Mouse (Mus musculus): Measurements from ENCODE around the gene Adamts18.

Adamts18 gene

DNA sequence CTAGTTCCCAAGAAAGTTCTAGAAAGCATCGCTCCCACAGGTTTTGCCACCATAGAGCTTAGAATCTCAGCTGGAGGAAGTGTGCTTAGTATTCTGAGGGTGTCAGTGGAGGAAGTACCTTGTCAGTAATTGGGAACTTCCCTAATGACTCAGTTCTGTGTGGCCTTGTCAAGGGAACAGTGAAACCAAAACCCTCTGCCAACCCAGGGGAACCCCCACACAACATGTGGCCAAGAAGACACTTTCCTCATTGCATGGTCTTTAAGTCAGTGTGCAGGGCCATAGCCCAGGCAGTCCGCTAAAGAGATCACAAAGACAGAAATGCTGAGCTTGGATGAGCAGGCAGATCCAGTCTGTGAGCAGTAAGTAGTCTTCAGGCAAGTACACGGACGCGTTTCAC lies 192.4 kb downstream of the Adamts18 start:
- no peak for DNase-seq

DNA sequence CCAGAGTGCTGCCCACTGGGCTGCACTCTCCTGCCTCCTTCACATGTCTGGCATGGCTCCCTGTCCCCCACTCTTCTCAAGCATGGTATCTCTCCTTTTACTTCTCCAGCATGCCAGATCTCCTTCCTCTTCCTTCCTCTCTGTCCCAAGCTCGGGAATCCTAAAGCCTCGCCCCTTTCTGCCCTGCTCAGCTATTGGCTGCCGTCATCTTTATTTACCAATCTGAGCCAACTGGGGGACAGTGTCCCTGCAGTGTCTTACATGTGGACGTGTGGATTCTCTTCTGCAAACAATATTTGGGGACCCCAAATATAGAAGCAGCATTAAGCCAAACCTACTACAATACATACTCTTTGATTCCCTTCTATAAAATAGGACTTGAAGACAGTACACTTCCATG lies 195.4 kb downstream of the Adamts18 start:
- DNase-seq: no peak

DNA sequence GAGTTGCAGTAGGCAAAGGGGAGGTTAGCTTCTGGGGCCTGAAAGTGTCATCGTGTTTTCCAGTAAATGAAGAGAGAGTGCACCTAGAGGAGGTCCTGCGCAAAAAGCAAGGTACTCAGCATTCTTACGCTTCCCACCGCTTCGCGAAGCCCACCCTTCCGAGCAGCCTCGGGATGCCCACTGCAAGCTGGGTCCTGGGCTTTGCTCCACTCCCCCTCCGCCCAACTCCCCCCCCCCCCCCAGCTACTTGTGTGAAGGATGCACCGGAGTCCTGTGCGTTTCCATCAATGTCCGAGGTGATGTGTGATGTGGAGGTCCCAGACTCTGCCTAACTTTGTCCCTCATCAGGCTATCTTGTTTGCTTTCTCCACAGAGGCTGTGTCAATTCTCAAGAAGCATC lies 196.1 kb downstream of the Adamts18 start:
- no peak for DNase-seq

Data from right cerebral cortex, postnatal 4 days (tissue).